Mouse (Mus musculus): ENCODE data around the gene Slc30a4.
A peak's percentile ranks its signal among the peaks of the same experiment; 100 is the strongest.

Slc30a4 gene

GRCm38 (mm10) chr2:122681379-122682137 lies 20.9 kb downstream of the Slc30a4 start:
- no peak for DNase-seq (ENCODE audit: low read depth in 1 of 2, low spot score in 2 of 2)

DNA sequence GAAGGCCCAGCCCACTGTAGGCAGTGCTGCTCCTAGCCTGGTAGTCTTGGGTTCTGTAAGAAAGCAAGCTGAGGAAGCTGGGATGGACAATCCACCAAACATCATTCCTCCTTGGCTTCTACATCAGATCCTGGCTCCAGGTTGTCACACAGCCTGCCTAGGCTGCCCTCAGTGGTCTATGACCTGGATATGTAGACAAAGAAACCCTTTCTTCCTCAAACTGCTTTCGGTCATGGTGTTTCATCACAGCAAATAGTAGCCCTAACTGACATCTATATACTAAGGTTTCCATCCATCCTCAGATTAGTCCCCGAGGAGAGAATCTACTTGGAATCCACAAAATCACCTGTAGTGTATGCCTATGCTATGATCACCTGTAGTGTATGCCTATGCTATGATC lies 27.3 kb downstream of the Slc30a4 start:
- no peak for DNase-seq (ENCODE audit: low read depth in 1 of 2, low spot score in 2 of 2)

DNA sequence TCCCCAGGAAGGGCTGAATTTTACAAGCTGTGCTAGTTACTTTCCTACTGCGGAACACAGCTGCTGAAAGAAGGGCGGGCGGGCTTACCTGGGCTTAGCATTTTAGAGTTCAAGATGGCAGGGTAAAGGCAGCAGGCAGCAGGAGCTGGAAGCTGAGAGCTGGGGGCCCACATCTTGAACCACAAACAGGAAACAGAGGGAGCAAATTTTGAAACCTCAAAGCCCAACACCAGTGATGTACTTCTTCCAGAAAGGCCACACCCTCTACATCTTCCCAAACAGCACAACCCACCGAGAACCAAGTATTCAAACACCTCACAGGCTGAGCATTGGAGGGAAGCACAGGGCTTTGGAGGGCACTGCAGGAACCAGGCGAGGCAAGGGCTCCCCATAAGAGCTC lies 29.6 kb downstream of the Slc30a4 start:
- no peak for DNase-seq (ENCODE audit: low read depth in 1 of 2, low spot score in 2 of 2)

GRCm38 (mm10) chr2:122671714-122672113 lies 30.7 kb downstream of the Slc30a4 start:
- DNase-seq (ENCODE audit: low read depth in 1 of 2, low spot score in 2 of 2) = no peak

DNA sequence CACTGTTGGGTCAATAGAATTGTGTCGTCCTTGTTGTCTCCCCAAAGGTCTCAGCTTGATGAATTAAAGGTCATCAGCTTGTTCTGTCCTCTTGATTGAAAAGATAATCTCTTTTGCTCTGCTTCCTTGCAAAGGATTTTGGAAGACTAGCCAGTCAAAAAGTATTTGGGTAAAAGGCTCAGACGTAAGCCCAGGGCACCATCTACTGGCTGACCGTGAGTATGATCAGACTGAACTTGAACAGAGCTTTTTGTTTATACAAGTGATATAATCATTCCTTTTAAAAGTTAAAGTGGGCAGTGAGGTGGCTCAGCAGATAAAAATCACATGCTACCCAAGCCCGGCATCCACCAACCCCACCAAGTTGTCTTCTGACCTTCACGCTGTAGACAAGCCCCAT lies 34.6 kb downstream of the Slc30a4 start:
- no peak for DNase-seq (ENCODE audit: low read depth in 1 of 2, low spot score in 2 of 2)

GRCm38 (mm10) chr2:122665973-122666875 lies 36.2 kb downstream of the Slc30a4 start:
- no peak for DNase-seq (ENCODE audit: low read depth in 1 of 2, low spot score in 2 of 2)

DNA sequence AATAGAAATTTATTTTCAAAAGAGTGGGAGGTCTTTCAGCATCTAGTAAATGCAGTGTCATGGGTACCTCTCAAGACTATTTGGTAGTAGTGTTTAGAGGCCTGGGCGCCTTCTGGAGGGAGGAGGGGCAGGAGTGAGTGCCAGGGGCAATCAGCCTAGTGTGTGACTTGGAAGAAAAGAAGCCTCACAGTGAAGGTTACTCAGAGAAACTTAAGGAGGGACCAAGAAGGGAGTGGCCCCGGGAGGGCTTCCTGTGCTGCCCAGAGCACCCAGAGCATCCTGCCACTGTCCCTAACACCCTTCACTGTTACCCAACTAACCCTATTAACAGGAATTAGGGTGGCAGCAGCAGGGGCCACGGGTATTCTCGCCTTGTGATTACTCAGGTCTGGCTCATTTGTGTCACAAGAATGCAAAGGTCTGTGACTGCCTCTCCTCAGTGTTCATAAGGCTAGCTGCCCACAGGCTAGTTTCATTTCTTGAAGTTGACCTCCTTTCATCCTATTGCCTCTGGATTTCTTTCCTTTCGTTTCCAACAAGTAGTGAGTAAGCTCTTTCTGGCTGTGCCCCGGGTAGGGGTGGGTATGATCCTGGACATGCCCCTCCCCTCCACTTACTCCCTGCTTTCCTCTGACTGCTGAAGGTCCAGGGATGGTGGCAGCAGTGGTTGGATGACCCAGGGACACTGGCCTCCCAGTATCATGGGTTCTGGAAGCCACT lies 37.0 kb downstream of the Slc30a4 start:
- no peak for DNase-seq (ENCODE audit: low read depth in 1 of 2, low spot score in 2 of 2)

DNA sequence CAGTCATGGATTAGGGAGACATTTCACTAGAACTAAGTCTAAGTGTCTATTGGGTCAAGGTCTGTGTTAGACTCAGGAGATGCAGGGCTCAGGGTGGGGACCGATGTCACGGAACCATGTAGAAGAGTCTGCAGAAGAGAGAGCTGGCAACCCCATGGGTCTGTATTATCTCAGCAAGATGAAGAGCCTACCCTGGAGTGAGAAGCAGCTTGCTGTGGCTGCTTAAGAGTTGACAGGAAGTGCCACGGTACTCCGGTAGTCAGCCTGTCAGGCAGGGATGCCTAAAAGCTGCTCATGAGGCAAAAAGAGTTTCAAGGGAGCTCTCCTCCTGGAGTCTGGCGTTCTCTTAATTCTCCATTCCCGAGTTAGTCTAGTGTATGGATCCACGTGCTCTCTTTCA lies 42.6 kb downstream of the Slc30a4 start:
- no peak for DNase-seq (ENCODE audit: low read depth in 1 of 2, low spot score in 2 of 2)

- no peak for DNase-seq (ENCODE audit: low read depth in 1 of 2, low spot score in 2 of 2)
Measured at GRCm38 (mm10) chr2:122657707-122658524, 44.5 kb downstream of the Slc30a4 start.

GRCm38 (mm10) chr2:122656767-122657166 lies 45.7 kb downstream of the Slc30a4 start:
- DNase-seq (ENCODE audit: low read depth in 1 of 2, low spot score in 2 of 2) = no peak

- DNase-seq (ENCODE audit: low read depth in 1 of 2, low spot score in 2 of 2) = no peak
Measured at GRCm38 (mm10) chr2:122656052-122656451, 46.4 kb downstream of the Slc30a4 start.

DNA sequence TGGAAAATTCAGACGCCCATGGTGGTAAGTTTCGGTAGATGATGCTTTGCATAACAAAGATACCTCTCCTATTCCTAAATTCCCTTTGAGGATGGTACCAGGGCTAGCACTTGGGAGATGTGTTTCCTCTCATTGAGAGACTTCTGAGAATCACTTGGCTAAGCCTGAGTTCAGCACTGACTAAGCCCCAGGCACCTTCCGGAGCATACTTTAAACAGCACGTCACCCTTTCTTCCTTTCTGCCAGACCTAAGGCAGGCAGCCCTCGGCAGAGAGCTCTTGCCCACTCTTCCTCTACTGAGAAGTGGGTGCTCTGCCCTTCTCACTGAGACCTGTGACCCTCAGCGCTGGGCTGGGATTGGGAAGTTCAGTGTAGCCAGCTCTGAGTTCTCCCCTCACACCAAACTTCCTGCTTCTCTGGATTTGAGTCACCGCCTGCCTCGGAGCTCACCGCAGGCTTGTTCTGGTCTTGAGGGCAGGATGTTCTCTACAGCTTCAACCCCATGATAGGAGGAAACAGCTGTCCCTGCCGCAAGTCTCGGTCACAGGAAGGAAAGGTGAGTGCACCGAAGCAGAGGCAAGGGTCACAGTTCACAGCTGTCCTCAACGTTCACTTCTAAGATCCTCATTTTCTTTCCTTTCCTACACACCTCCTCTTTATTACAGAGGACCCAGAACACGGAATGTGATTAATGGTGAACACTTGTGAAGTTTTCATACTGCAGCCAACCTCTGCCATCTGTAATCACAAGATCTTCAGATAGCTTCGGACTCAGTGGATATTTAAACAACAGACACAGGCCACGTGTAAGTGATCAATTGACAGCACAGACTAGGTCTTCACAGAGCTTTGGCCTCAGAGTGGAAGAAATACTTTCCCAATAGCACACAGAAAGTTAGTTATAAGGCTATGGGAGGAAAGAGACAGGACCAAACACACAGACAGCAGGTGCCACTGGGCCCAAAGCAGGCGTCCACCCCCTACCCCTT lies 50.1 kb downstream of the Slc30a4 start:
- DNase-seq (ENCODE audit: low read depth in 1 of 2, low spot score in 2 of 2) = peak; percentile 10 to 35

GRCm38 (mm10) chr2:122638673-122639072 lies 63.8 kb downstream of the Slc30a4 start:
- no peak for DNase-seq (ENCODE audit: low read depth in 1 of 2, low spot score in 2 of 2)

DNA sequence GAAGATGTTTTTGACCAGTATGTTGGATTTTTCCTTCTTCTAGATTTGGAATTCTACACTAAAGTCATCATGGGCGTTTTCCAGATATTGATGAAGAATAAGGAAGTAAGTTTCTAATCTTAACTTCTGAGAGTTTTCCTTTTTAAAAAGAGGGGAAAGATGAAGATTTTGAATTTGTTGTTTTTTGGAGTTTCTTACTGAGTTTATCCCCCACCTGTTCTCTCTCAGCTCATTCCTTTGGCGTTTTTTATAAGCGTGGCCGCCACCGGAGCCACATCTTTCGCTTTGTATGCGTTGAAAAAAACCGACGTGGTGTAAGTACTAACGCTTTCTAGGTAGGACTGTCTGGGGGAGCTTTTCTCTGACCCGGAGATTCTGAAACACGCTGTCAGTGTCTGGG lies 64.4 kb downstream of the Slc30a4 start:
- DNase-seq (ENCODE audit: low read depth in 1 of 2, low spot score in 2 of 2) = no peak

DNA sequence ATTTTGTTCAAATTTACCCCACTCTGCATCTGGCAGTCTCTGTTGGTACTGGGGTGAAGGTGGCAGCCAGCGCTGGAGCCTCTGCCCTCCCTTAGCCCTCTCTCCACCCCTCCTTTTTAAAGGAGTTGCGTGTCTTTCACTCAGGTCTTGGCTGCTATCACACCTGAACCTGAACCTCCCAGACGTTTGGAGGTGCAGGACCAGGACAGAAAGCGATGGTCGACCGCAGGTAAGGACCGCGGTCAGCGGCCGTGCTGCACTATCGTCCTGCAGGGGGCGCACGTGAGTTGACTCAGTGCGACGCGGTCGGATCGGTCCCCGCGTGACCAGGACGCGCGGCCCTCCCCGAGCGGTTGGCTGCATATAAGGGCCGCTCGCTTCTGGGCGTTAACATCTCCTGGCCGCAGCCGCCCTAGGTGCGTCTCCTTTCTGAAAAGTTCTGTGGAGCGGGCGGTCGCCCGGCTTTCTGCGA lies 64.9 kb downstream of the Slc30a4 start:
- DNase-seq (ENCODE audit: low read depth in 1 of 2, low spot score in 2 of 2) = peak; percentile 27 to 55

DNA sequence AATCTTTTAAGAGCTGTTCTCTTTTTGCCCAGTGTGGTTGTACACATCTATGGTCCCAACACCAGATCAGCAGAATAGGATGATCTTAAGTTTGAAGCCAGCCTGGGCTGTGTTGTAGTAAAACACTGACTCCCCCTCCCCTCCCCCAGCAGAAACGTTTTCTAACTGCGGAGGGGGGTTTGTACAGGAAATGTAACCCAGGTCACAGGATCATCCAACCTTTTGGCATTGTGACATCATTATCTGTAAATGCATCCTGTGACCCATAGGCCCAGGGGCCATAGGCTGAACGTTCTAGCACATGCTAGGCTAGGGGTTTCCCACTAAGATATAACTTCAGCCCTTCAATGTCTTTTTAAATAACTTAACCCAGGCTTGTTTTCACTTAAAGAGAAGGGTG lies 65.8 kb downstream of the Slc30a4 start, which contains the start of gene AA467197:
TSS of gene AA467197 (plus strand) at position 301 of the 400 bp plus-strand sequence.
- DNase-seq (ENCODE audit: low read depth in 1 of 2, low spot score in 2 of 2) = no peak
